Mouse (Mus musculus) lung, embryonic 15.5 days (tissue): ENCODE data around the gene Nr1h3. TPM values are rescaled to one million over a fixed set of nuclear protein-coding genes. Genes with fewer than 3 reads are reported as not detected.

ENCODE experiments used
- ATAC-seq: fragments of 200-750 bp; cut with Nextera tagmentation; 2 replicates; pipeline ENCODE4 v1.8.0; 2017; ENCODE audit warnings: moderate number of reproducible peaks, borderline replicate concordance; ENCODE audit not compliant: low FRiP score, low TSS enrichment; ENCODE audit errors: extremely low read depth
- H3K27ac ChIP-seq: fragments of 300-500 bp; sonication (generic); 2 replicates; pipeline ENCODE4 v1.5.1; 2015; ENCODE audit warnings: moderate library complexity, mild to moderate bottlenecking, inconsistent platforms
- H3K27me3 ChIP-seq: fragments of 300-500 bp; sonication (generic); 2 replicates; pipeline ENCODE4 v1.6.1; 2015; ENCODE audit warnings: inconsistent platforms
- H3K36me3 ChIP-seq: fragments of 300-500 bp; sonication (generic); 2 replicates; pipeline ENCODE4 v1.6.1; 2015; ENCODE audit warnings: inconsistent platforms
- H3K4me1 ChIP-seq: fragments of 300-500 bp; sonication (generic); 2 replicates; pipeline ENCODE4 v1.6.1; 2015; ENCODE audit warnings: inconsistent platforms
- H3K4me2 ChIP-seq: fragments of 300-500 bp; sonication (generic); 2 replicates; pipeline ENCODE4 v1.6.1; 2015; ENCODE audit warnings: inconsistent platforms, mild to moderate bottlenecking, moderate library complexity
- H3K4me3 ChIP-seq: fragments of 300-500 bp; sonication (generic); 2 replicates; pipeline ENCODE4 v1.5.1; 2015; ENCODE audit warnings: mild to moderate bottlenecking, inconsistent platforms
- H3K9ac ChIP-seq: fragments of 300-500 bp; sonication (generic); 2 replicates; pipeline ENCODE4 v1.6.1; 2015; ENCODE audit warnings: inconsistent platforms
- H3K9me3 ChIP-seq: fragments of 300-500 bp; sonication (generic); 2 replicates; pipeline ENCODE4 v1.6.1; 2016; ENCODE audit warnings: inconsistent platforms
- WGBS: fragments of 180-500 bp; shearing (Covaris S2); methylation state at CpG from one replicate; pipeline ENCODE4 v1.1.7; 2015; 5-methylcytosine and 5-hydroxymethylcytosine counted together
- polyA plus RNA-seq: library from polyadenylated mRNA; unstranded; fragments of >200 nt; fragmentation: Nextera tagmentation; extraction: Ambion mirVana; gene quantifications from 2 replicates; pipeline ENCODE4 v1.2.1, GENCODE M21; 2015

The Nr1h3 gene
- polyA plus RNA-seq, 1 experiment from 2014 or later = 22.8 TPM

- Histone ChIP-seq H3K36me3 (peaks cover 4% of the 10 kb centered on the region; the same call in 1 of the 2 replicates), H3K4me1 (no peaks in the 10 kb centered on the region), H3K9ac (no peak overlapping the region), H3K4me3 (no peak overlapping the region), H3K27me3 (no peaks in the 10 kb centered on the region), H3K4me2 (no peak overlapping the region), H3K9me3 (no peaks in the 10 kb centered on the region), H3K27ac (no peak overlapping the region)
- WGBS = 77% methylated on average over 11 of the region's 11 CpGs
- no peak for ATAC-seq
Measured at GRCm38 (mm10) chr2:91136513-91137412, 65.9 kb downstream of the Nr1h3 start.

Other genes with a start within 250 kb of the Nr1h3 start
- 0.91 and 1.9 TPM in 2 replicates for gene Rapsn, start 167.2 kb downstream of the Nr1h3 start, polyA plus RNA-seq
- gene Psmc3, start 148.8 kb downstream of the Nr1h3 start, polyA plus RNA-seq = 254 and 278 TPM in 2 replicates
- 34.6 and 40.2 TPM in 2 replicates for gene Slc39a13, start 132.4 kb downstream of the Nr1h3 start, polyA plus RNA-seq
- 6.9 and 8.7 TPM in 2 replicates for gene Spi1, start 120.4 kb downstream of the Nr1h3 start, polyA plus RNA-seq
- 18.8 and 22.3 TPM in 2 replicates for gene Mybpc3, start 84.7 kb downstream of the Nr1h3 start, polyA plus RNA-seq
- 9.4 and 10.9 TPM in 2 replicates for gene Madd, start 19.0 kb downstream of the Nr1h3 start, polyA plus RNA-seq
- gene Acp2, start 51 bp upstream of the Nr1h3 start, polyA plus RNA-seq = 27.6 and 30.6 TPM in 2 replicates
- gene Ddb2, start 34.1 kb upstream of the Nr1h3 start, polyA plus RNA-seq = 19.7 and 20.4 TPM in 2 replicates
- gene Pacsin3, start 53.1 kb upstream of the Nr1h3 start, polyA plus RNA-seq = 51.7 and 54.2 TPM in 2 replicates
- gene Arfgap2, start 62.1 kb upstream of the Nr1h3 start, polyA plus RNA-seq = 89.5 and 93.0 TPM in 2 replicates
- gene 1110051M20Rik, start 241.9 kb upstream of the Nr1h3 start, polyA plus RNA-seq = 66.8 and 68.4 TPM in 2 replicates